Mouse (Mus musculus): ENCODE results near the gene Mcm7. TPM values are rescaled to one million over a fixed set of nuclear protein-coding genes. Genes with fewer than 3 reads are reported as not detected.
"Not testable (repeated sequence)": the region's sequence is repeated elsewhere in the genome, so short reads cannot be mapped to it uniquely, and the experiment has no call there.

The Mcm7 gene
- total RNA-seq (2021): 10 to 100 TPM; 48.6 to 51.9 TPM
- long read RNA-seq, experiment 1, transcript Mcm7-201 (15 exons, 2,962 nt): major isoform, 68 of 84 reads
- long read RNA-seq, experiment 1, partial matches to known transcripts: 6 of 84 reads
- long read RNA-seq, experiment 1, other reads (novel, unspliced or antisense): 9 of 84 reads
- long read RNA-seq, experiment 2, transcript Mcm7-201 (15 exons, 2,962 nt): major isoform, 99 of 127 reads
- long read RNA-seq, experiment 2, partial matches to known transcripts: 10 of 127 reads
- long read RNA-seq, experiment 2, other reads (novel, unspliced or antisense): 18 of 127 reads

GRCm38 (mm10) chr5:138171695-138172491 is at the start of gene Mcm7, which contains the start of gene Ap4m1:
Gene Mcm7, minus strand, starts transcription at chr5:138172422.
Gene Ap4m1, plus strand, starts transcription at chr5:138172002.
- DNase-seq (ENCODE audit: low spot score in 2 of 2): peak; percentile 96 to 98

DNA sequence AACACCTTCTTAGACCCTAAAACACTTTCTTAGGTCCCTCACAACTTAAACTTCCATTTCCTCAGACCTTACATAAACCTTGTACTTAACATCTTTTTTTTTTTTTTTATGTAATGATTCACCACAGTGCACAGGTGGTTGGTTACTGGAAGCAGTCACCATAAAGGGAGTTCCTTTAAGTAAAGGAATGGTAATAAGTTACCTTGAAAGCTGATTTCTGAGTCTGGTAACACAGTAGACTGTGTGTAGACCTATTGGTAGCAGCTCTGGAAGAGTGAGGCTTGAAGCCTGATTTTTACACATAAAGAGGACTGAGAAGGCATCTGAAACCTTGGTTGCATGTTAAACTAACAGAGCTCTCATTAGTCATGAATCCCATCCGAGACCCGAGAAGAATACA is 47.6 kb upstream of the Mcm7 start:
- DNase-seq (ENCODE audit: low spot score in 2 of 2): no peak

- DNase-seq (ENCODE audit: low spot score in 2 of 2): not testable (repeated sequence)
These were observed 44.4 kb upstream of the Mcm7 start for GRCm38 (mm10) chr5:138216632-138217031.

DNA sequence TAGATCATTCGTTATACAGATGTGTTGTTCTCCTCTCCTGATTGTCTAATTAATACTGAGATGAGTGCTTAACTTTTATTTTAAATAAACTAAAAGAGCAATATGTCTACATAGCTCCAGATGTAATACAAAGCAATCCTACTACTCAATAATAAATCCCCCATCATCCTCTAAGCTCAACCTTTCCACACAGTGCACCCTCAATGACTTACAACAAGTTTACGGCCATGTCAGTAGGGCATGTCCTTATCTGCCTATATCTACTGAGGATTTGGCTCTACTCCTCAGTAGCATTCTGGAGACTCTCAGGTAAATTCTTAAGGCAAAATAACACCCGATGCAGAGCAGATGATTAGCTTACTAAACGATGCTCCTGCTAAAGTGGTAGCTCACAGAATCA is 35.7 kb upstream of the Mcm7 start:
- DNase-seq (ENCODE audit: low spot score in 2 of 2): no peak

DNA sequence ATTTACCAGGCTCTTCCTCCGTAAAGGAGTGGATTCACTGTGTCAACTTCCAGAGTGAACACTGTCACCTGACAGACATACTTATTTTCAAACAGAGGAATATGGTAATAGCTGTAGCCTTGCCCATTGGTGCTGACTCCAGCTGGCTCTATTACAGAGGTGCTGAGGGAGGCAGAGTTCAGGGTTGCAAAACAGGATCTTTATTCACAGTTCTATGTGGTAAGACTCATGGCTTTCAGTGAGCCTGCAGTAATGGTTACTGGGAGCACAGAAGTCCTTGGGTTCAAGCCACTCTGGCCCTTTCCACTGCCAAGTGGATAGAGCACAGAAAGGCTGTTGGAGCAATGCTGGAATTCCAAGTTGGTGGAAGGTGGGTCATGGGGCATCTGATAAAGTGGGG is 35.0 kb upstream of the Mcm7 start:
- no peak for DNase-seq (ENCODE audit: low spot score in 2 of 2)

DNA sequence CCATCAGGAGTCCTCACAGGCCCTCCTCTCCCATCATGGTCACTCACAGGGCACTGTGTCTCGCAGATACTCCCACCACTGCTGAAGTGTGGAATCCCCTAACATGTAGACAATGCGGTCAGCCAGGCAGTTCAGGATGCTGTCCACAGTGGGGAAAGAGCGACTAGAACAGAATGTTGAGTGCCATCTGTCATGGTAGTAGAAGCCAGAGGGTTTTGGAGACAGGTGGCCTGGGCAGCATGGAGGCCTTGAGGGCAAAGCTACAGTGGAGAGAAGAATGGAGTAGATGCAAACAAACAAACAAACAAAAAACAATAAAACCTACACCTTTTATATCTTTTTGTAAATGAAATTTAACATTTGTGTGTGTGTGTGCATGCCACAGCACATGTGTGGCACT is 29.9 kb upstream of the Mcm7 start:
- no peak for DNase-seq (ENCODE audit: low spot score in 2 of 2)

GRCm38 (mm10) chr5:138199576-138199975 is 27.4 kb upstream of the Mcm7 start:
- DNase-seq (ENCODE audit: low spot score in 2 of 2): no peak

- DNase-seq (ENCODE audit: low spot score in 2 of 2): no peak
These were observed 23.2 kb upstream of the Mcm7 start for GRCm38 (mm10) chr5:138195463-138195862.

DNA sequence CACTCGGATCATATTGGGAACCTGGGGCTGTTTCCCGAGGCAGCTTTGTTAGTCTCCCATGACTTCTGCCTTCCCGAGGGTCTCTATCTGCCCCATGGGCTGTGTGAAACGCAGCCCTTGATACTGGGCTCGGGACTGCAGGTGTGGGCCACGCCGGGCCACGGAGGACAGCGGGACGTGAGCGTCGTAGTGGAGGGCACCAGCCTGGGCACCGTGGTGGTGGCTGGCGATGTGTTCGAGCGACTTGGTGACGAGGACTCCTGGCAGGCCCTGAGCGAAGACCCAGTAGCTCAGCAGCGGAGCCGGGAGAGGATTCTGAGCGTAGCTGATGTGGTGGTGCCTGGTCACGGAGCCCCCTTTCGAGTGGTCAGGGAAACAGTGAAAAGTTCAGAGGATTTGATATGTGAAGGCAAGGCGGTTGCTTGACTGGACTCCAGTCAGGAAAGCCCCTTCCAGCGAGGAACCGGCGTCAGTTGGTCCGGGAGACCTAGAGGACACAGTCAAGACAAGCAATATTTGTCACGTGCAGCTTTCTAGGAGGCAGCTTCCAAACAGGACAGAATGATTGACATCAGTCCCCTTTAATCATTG is 22.6 kb upstream of the Mcm7 start:
- peak in 1 of 2 experiments; percentile 44 for DNase-seq (ENCODE audit: low spot score in 2 of 2)

DNA sequence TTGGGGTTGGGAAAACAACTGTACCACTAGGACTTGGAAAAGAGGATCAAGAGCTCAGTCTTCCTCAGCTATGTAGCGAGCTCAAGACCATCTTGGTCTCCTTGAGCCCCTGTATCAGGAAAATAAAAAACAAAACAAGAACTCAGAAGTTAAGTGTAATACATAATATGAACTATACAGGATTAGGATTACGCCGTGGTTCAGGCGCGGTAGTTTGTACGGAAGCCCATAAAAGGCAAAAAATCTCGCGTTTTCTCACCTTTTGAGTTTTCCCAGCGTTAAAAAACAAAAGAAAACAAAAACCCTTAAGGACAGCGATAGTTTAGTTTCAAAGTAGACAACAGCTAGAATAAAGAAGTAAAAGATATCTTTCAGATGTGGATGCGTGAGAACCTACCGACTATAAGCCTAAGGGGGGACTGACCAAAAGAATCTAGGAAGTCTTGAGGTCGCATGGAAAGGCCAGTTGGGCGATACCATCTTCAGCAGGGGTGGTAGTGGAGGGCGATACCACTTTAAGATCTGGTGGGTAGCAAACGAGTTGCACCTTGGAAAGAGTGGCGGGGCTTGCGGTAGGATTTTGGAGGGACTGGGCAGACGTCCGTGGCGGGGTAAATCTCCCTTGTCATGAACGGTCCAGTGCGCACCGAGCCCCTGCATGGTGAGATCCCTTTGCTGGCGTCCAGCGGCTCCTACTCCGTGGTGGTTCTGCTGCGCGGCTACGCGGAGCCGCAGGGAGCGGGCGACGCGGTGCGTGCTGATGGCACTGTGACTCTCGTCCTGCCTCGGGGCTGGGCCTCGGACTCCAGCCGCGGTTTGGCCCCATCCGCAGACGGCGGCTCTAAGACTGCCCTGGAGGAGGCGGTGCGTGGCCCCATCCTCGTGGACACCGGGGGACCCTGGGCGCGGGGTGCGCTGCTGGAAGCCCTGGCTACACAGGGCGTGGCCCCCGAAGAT is 21.8 kb upstream of the Mcm7 start, which contains the start of gene Mblac1:
TSS of gene Mblac1 (plus strand) at position 544 of the 957 bp plus-strand sequence.
- DNase-seq (ENCODE audit: low spot score in 2 of 2): peak; percentile 47 to 80

DNA sequence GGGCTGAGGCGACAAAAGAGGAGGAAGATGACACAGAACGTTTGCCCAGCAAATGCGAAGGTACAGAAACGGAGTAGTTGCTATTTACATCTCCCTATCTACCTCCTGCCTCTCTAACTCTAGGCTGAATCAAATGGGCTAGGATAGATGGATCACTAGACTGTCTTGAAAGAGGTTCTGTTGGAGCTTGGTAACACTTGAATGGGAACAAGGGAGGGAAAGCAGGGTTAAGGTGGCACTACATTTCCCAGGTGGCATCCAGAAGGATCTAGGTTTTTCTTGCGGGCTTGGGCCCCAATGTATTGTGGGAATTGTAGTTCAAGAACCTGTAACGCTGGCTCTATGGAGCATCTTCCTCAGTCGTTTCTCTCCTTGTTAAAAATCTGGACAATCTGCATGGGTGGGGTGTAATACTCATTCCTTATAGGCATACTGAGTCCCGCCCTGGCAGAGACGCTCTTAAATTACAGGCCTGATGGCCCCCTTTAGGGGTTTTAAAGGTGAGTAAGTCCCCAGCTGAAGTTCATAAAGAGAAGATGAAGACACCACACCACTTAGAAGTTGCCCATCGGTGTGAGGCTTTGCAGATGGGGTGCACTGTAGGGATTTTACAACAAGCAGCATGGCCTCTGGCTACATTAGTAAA is 15.6 kb upstream of the Mcm7 start:
- peak in 1 of 2 experiments; percentile 64 for DNase-seq (ENCODE audit: low spot score in 2 of 2)

GRCm38 (mm10) chr5:138186950-138187638 is 14.9 kb upstream of the Mcm7 start, which contains the start of the genes Taf6 and Cnpy4:
Gene Taf6, minus strand, starts transcription at chr5:138187451.
Gene Cnpy4, plus strand, starts transcription at chr5:138187485.
- DNase-seq (ENCODE audit: low spot score in 2 of 2): peak; percentile 66 to 85

DNA sequence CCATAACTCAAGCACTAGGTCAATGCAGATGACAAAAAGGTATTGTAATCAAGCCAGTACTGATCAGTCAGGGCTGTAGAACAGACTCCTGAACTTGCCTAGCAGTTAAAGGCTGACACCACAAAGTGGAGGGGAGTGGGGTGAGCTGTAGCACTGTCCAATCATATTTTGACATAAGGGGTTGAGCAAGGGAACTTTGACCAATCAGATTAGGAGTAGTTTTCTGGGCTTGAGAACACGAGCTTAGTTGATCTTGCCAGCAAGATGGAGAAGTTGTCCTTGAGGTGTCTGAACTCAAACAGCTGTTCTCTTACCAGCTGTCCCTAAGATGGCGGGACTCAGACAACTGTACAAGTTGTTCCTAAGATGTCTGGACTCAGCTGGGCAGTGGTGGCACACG is 995 bp upstream of the Mcm7 start:
- no peak for DNase-seq (ENCODE audit: low spot score in 2 of 2)

DNA sequence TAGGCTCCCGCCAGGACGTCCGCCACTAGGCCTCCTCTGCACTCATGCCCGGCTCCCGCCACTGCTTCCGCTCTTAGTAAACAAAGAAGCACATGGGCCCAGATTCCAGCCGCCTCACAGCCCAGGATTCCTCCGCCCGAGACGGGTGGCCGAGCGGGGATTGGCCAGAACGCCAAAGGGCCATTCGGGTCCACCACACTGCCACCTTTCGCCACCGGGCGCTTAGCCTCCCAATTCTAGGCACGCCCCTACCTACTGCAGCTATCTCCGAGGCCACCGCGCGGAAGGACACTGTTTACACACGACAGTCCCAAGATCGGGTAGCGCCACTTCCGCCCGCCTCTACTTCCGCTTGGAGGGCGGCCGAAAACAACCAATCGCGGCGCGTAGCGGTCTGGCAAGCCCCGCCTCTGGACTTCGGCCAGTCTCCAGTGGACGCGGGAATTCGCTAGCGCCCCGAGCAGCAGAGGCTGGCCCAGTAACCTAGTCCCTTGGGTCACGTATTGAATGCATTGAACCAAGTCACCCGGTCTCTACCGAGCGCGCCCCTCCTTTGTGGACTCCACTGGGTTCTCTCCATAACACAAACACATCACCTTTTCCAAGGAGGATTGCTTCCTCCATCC is 1.2 kb downstream of the Mcm7 start:
- peak; percentile 96 to 98 for DNase-seq (ENCODE audit: low spot score in 2 of 2)

DNA sequence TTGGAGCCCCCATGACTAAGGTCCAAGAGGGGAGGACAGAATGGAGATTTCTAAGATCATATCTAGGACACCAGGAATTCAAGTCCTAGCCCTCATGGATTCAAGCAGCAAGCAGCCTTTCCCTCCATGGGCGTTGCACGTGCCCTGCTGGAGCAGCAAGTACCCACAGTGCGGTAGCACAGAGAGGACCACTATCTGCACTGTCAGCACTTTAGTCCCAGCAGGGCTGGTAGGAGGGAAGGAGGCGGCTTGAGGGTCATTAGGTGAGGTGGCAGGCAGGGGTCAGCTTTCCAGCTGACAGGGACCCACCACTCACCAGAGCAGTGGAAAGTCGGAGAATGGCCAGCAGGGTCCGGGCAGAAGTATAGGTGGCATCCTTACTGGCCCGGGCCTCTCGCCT is 6.6 kb downstream of the Mcm7 start:
- no peak for DNase-seq (ENCODE audit: low spot score in 2 of 2)

DNA sequence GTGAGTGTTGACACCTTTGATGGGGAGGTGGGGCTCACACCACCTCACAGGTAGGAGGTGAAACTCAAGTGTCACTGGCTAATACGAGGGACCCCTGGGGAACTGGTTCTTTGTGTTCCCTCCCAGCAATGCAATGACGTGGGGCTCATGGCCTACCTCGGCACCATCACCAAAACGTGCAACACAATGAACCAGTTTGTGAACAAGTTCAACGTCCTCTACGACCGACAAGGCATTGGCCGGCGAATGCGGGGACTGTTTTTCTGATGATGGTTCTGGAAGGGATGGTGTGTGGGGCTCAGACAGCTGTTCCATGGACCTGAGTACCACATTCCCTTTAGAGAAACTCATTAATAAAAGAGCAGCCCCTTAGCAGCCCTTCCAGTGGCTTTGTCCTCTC is 8.6 kb downstream of the Mcm7 start:
- DNase-seq (ENCODE audit: low spot score in 2 of 2): no peak

DNA sequence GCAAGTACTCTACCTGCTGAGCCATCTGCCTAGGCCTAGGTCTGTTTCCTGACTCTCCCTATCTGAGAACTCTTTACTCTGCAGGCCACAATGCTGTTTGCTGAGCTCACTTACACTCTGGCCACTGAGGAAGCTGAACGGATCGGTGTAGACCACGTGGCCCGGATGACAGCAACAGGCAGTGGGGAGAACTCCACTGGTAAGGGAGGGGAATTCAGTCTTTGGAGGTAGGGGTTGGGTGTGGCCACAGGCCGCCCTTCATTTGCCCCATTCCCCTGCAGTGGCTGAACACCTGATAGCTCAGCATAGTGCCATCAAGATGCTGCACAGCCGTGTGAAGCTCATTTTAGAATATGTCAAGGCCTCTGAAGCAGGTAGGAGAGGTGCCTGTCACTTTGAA is 9.2 kb downstream of the Mcm7 start:
- no peak for DNase-seq (ENCODE audit: low spot score in 2 of 2)

- peak; percentile 89 to 94 for DNase-seq (ENCODE audit: low spot score in 2 of 2)
These were observed 11.2 kb downstream of the Mcm7 start, which contains the start of gene Cops6 for GRCm38 (mm10) chr5:138160842-138161665. Gene Cops6, plus strand, starts transcription at chr5:138161071.

Measured in gastrocnemius, postnatal 4 days (tissue).